Mouse (Mus musculus) hindbrain, embryonic 10.5 days (tissue): ENCODE measurements around the gene Pdlim1. TPM values are rescaled to one million over a fixed set of nuclear protein-coding genes. Genes with fewer than 3 reads are reported as not detected.

Experiments used
- DNase-seq: peaks from one replicate; pipeline ENCODE4 v3.0.0-alpha.2; 2017; ENCODE audit warnings: low spot score
- H3K27ac ChIP-seq: fragments of 300-500 bp; sonication (generic); 2 replicates; pipeline ENCODE4 v1.5.1; 2016; ENCODE audit warnings: mild to moderate bottlenecking, moderate library complexity
- H3K27me3 ChIP-seq: fragments of 300-500 bp; sonication (generic); 2 replicates; pipeline ENCODE4 v1.6.1; 2016; ENCODE audit warnings: mild to moderate bottlenecking; ENCODE audit not compliant: poor library complexity, insufficient read depth, severe bottlenecking
- H3K36me3 ChIP-seq: fragments of 300-500 bp; sonication (generic); 2 replicates; pipeline ENCODE4 v1.6.1; 2016; ENCODE audit warnings: mild to moderate bottlenecking, moderate library complexity
- H3K4me1 ChIP-seq: fragments of 300-500 bp; sonication (generic); replicated peaks from 2 replicates; pipeline ENCODE4 v1.6.1; 2016; ENCODE audit warnings: mild to moderate bottlenecking
- H3K4me3 ChIP-seq: fragments of 300-500 bp; sonication (generic); 2 replicates; pipeline ENCODE4 v1.5.1; 2016; ENCODE audit warnings: mild to moderate bottlenecking, moderate library complexity
- H3K9me3 ChIP-seq: fragments of 300-500 bp; sonication (generic); 2 replicates; pipeline ENCODE4 v1.6.1; 2016; ENCODE audit warnings: mild to moderate bottlenecking, moderate library complexity
- WGBS: fragments of 180-500 bp; shearing (Covaris S2); methylation state at CpG from one replicate; pipeline ENCODE4 v1.1.7; 2016; 5-methylcytosine and 5-hydroxymethylcytosine counted together
- polyA plus RNA-seq: library from polyadenylated mRNA; unstranded; fragments of >200 nt; fragmentation: Nextera tagmentation; extraction: Ambion mirVana; gene quantifications from 2 replicates; pipeline ENCODE4 v1.2.1, GENCODE M21; 2016

Gene Pdlim1
- polyA plus RNA-seq, 1 experiment from 2014 or later: 105 TPM

DNA sequence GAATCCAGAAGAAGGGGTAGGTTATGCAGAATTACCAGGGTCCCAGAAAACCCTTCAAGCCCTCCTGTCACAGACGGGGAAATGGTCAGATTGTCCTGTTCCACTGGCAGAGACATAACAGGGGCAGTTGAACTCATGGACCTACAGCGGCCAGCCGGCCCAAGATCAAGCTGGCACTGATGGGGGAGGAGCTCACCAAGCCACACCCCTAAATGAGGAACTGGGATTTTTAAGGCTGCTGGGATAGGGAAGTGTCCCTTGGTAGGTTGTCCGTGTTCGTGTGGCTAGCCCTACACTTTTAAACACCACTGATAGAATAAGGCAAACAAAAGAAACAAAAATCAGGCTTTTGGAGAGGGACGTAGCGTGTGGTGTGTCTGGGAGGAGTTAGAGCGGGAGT lies 5.9 kb upstream of the Pdlim1 start:
- no peak overlapping the region for H3K27ac ChIP-seq
- H3K4me1 ChIP-seq: peaks cover 8% of the 10 kb centered on the region; the same call in 1 of the 2 replicates
- no peak overlapping the region for H3K4me3 ChIP-seq
- 91% methylated on average over 8 of the region's 8 CpGs for WGBS
- H3K9me3 ChIP-seq: peaks cover 7% of the 10 kb centered on the region; the same call in 1 of the 2 replicates
- DNase-seq: no peak
- no peaks in the 10 kb centered on the region for H3K36me3 ChIP-seq
- H3K27me3 ChIP-seq: peaks cover 5% of the 10 kb centered on the region

DNA sequence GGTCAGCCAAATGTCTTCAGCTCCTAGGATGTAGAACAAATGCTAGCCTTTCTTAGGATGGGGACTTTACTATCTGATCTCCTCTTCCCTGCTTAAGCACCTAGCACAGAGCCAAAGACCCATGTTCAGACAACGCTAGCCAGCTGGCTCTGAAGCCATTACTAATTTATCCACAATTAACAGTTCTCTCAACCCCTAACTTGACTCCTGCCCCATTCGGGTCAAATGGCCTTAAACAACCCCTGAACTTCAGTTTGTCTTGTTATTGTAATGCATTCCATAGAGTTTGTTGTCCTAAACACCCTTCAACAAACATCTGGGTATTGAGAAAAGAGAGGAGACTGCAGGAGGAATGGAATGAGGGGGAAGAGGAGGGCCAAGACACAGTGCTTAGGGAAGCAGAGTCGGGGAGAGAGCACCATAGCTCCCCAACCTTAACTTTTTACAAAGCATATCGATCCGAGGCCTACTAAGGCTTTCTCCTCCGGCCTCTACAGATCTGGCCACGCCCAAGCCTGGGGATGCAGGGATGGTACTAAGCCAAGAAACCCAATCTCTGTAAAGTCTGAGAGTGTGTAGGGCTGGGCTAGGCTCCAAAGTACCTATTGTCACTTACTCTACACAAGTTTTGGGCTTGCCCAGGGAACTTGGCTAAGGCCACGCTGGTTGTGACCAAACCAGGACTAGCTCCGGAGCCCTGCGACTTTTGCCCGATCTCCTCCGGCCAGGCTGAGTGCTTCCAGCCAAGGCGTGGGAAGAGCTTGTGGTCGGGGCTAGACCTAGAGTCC lies 4.0 kb upstream of the Pdlim1 start:
- Histone ChIP-seq H3K36me3 (no peaks in the 10 kb centered on the region), H3K27ac (no peak overlapping the region), H3K4me3 (no peak overlapping the region), H3K27me3 (peaks cover 24% of the 10 kb centered on the region), H3K9me3 (no peaks in the 10 kb centered on the region), H3K4me1 (peaks cover 25% of the 10 kb centered on the region)
- WGBS: 87% methylated on average over 14 of the region's 14 CpGs
- no peak for DNase-seq

DNA sequence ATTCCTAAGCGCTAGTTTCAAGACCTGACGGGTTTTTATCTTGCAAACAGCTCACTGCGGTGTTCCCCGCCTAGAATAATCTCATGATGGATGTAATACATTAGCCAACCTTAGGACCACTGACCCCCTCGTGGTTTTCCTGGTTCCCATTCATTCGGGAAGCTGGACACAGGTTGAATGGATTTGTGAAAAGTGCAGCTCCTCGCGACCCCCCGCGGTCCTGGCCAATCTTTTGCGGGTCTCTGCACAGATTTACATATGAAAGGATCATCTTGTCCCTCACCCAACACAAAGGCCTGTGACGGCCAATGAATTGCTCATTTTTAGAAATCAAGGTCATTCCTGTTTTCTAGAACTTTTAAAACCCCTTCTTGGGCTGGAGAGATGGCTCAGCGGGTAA lies 1.0 kb upstream of the Pdlim1 start:
- Histone ChIP-seq H3K27ac (no peak overlapping the region), H3K4me1 (peaks cover 30% of the 10 kb centered on the region), H3K36me3 (no peaks in the 10 kb centered on the region), H3K9me3 (no peaks in the 10 kb centered on the region), H3K4me3 (no peak overlapping the region), H3K27me3 (peaks cover 47% of the 10 kb centered on the region)
- peak; percentile 37 for DNase-seq
- WGBS: 21% methylated on average over 13 of the region's 13 CpGs

DNA sequence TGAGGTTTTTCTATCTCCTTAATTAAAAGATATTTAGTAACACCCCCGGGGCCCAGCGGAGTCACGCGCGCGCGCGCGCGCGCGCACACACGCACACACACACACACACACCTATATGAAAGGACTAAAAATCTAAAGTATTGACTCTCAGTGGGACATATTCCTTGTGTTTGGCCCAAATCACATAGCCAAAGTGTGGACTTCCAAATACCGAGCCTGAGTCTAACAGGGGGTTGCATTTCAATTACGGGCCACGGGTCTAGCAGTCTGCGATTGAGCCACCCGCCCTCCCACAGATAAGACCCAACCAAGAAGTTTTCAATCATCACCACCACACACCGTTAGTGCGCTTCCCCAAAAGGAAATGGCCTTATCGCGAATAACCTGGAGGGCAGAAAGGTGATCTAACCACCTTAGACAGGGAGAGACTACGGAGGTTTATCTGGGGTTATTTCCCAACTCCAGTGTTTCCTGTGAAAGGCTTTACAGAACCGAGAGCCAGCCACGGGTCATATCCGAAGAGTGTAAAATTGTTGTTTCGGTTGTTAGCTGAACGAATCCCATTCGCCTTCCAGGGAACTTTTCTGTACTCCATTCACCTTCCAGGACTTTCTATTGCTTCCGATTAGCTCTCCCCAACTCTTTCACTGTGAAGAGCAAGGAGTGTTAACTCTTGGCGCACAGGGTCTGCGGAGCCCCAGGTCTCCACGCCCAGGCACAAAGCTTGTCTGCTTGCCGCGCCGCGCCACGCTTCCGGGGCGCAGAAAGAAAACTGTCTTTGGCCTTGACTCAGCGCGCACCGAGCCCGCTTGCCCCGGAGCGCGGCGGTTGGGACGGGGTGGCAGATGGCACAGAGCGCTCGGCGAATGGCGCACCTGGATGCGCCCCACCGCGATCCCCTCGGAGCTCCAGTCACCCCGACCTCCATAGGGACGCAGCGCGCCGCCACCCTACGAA lies 1.0 kb downstream of the Pdlim1 start:
- peaks cover 47% of the 10 kb centered on the region for H3K27me3 ChIP-seq
- peak overlapping the region; percentile 85 for H3K27ac ChIP-seq
- H3K9me3 ChIP-seq: no peaks in the 10 kb centered on the region
- peak; percentile 33 for DNase-seq
- H3K36me3 ChIP-seq: no peaks in the 10 kb centered on the region
- peaks cover 30% of the 10 kb centered on the region for H3K4me1 ChIP-seq
- peak overlapping the region; percentile 65 for H3K4me3 ChIP-seq
- 8% methylated on average over 63 of the region's 63 CpGs for WGBS

DNA sequence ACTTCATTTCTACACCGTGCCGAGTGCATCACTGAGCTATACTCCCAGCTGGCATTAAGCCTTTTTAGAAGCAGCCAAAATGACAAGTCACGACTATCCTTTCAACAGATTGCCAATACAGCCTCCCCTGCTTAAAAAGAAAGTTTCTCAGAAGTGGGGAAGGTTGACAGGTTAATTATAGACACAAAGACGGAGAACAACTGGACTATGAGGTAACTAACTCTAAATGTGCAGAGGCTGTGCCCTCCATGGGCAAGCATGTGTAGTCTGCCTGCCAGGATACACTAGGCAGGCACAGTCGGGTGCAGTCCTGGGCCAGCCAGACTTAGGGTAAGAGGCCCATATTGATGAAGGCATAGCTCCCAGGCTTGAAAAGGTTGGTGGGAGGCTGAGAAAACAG lies 2.1 kb downstream of the Pdlim1 start:
- peaks cover 47% of the 10 kb centered on the region for H3K27me3 ChIP-seq
- H3K36me3 ChIP-seq: no peaks in the 10 kb centered on the region
- 71% methylated on average over 5 of the region's 5 CpGs for WGBS
- H3K4me1 ChIP-seq: peaks cover 30% of the 10 kb centered on the region
- no peaks in the 10 kb centered on the region for H3K9me3 ChIP-seq
- no peak overlapping the region for H3K27ac ChIP-seq
- H3K4me3 ChIP-seq: no peak overlapping the region
- no peak for DNase-seq

DNA sequence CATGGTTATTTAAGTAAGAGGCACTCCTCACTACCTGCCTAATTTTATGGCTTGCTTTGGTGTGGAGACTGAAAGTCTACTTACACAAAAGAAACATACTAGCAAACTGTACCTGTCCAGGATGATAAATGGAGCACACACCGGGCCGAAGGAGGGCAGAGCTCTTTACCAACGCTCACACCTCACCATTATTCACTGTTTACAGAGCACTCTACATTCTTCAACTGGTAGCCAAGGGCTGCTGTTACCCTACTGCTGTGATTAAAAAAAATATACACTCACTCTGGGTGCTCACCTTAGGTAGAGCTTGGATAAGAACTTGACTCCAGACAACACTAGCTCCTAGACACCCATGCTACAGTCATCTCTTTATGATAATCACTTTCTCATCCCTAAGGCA lies 3.1 kb downstream of the Pdlim1 start:
- no peak for DNase-seq
- no peaks in the 10 kb centered on the region for H3K36me3 ChIP-seq
- H3K4me3 ChIP-seq: no peak overlapping the region
- no peaks in the 10 kb centered on the region for H3K9me3 ChIP-seq
- WGBS: 85% methylated on average over 3 of the region's 3 CpGs
- peaks cover 30% of the 10 kb centered on the region for H3K4me1 ChIP-seq
- no peak overlapping the region for H3K27ac ChIP-seq
- H3K27me3 ChIP-seq: peaks cover 47% of the 10 kb centered on the region

DNA sequence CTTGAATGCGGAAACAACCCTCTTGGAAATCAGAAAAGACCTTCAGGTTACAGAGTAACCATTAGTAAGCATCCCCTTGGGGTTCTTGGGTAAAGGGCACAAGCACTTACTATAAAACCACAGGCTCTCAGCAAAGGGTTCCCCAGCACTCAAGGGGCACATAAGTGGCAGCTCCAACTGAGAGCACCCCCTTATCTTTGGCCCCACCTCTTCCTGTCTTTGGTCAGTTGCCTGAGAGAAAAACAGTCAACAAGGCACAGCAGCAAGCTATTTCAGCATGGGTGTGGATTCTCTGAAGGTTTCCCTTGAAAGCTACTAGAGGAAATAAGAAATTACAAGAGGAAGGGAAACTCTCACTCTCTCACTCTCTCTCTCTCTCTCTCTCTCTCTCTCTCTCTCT lies 4.3 kb downstream of the Pdlim1 start:
- Histone ChIP-seq H3K27me3 (peaks cover 41% of the 10 kb centered on the region), H3K27ac (no peak overlapping the region), H3K4me3 (no peak overlapping the region), H3K9me3 (no peaks in the 10 kb centered on the region), H3K4me1 (peaks cover 20% of the 10 kb centered on the region), H3K36me3 (no peaks in the 10 kb centered on the region)
- WGBS: 87% methylated on average over 1 of the region's 1 CpGs
- DNase-seq: no peak

DNA sequence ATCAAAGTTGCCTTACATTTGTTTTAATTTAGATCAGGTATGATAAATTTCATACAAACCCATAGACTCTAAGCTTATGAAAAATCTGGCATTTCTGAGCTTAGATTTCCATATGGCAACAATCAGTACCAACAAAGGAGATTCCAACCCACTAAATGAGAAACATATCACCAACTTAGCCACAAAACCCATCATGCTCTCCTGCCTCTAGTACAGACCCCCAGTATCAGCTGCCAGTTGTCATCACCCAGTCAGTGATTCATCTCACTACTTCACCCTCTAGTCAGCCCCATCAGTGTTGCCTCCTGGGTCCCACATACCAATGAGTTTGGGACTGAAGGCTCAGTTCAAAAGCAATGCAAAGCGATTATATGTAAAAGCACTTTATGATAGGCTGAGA lies 12.2 kb downstream of the Pdlim1 start:
- H3K27ac ChIP-seq: no peak overlapping the region
- WGBS: 94% methylated on average over 1 of the region's 1 CpGs
- H3K4me1 ChIP-seq: peaks cover 4% of the 10 kb centered on the region; the same call in 1 of the 2 replicates
- DNase-seq: no peak
- H3K27me3 ChIP-seq: no peaks in the 10 kb centered on the region
- no peak overlapping the region for H3K4me3 ChIP-seq
- H3K36me3 ChIP-seq: no peaks in the 10 kb centered on the region
- H3K9me3 ChIP-seq: no peaks in the 10 kb centered on the region

DNA sequence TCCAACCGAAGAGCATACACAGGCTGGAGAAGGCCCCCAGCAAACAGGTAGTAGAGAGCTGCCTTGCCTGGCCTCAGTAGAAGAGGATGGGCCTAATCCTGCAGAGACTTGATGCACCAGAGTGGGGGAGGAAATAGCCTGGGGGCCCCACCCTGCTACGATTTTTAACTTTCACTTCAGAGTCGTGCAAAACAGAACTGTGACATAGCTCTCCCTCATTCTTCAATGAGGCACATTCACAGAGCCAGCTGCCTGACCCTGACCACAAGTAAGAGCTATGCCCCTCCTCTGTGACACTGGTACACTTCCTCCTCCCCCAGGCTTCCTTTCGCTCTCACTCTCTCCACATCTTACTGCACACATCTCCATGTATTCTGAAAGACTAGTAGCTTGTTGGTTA lies 14.2 kb downstream of the Pdlim1 start:
- H3K27ac ChIP-seq: no peak overlapping the region
- H3K4me3 ChIP-seq: no peak overlapping the region
- H3K27me3 ChIP-seq: no peaks in the 10 kb centered on the region
- H3K9me3 ChIP-seq: no peaks in the 10 kb centered on the region
- peaks cover 11% of the 10 kb centered on the region for H3K4me1 ChIP-seq
- no peaks in the 10 kb centered on the region for H3K36me3 ChIP-seq
- 66% methylated on average over 4 of the region's 4 CpGs for WGBS
- DNase-seq: no peak

DNA sequence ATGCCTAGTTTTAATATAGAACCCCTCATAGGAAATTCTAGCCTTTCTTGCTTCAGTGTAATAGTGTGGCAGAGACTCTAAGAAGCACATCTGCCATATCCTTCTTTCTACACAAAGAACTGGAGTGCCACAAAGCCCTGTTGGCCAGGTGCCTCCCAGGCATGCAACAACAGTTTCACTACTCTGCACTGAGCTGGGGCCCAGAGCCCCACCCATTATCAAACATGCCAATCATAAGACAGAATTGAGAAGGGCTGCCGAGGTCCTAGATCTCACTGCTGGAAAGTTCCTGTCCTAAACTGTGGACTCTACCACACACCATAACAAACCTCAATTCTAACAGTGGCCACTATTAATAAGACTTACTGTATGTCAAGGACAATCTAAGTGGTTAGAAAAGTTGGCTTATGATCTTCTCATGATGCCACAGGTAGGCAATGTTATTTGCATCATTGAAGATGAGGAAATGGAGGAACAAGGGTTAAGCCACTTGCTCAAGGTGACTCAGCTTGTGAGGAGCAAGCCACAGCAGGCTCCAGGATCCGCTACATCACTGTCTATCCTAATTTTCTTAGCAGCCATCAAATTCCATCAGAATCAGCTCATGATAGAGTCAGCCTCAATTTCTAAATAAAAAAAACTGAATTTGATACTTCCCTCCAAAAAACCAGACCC lies 15.1 kb downstream of the Pdlim1 start:
- H3K27ac ChIP-seq: no peak overlapping the region
- H3K4me1 ChIP-seq: peaks cover 11% of the 10 kb centered on the region
- no peaks in the 10 kb centered on the region for H3K27me3 ChIP-seq
- no peaks in the 10 kb centered on the region for H3K36me3 ChIP-seq
- H3K4me3 ChIP-seq: no peak overlapping the region
- no peak for DNase-seq
- WGBS: 79% methylated on average over 2 of the region's 2 CpGs
- H3K9me3 ChIP-seq: no peaks in the 10 kb centered on the region

DNA sequence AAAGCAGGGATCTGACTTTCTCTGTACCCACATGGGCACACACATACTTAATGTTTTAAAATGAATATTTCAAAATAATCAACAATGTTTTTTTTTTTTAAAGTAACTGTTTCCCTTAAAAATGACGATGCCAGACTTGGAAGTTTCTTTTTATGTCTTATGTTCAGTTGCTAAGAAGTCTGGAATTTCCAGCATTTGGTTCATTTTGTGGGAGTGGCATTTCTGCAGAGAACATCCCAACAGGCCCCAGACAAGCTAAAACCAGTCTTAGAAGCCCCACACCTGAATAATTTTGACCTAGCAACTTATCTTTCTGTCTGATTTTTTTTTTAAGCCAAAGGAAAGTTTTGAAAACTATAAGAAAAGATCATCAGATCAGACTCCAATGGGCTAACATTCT lies 16.1 kb downstream of the Pdlim1 start:
- H3K4me1 ChIP-seq: peaks cover 11% of the 10 kb centered on the region
- WGBS: 88% methylated on average over 1 of the region's 1 CpGs
- H3K27ac ChIP-seq: no peak overlapping the region
- H3K4me3 ChIP-seq: no peak overlapping the region
- DNase-seq: no peak
- no peaks in the 10 kb centered on the region for H3K27me3 ChIP-seq
- no peaks in the 10 kb centered on the region for H3K36me3 ChIP-seq
- H3K9me3 ChIP-seq: no peaks in the 10 kb centered on the region

DNA sequence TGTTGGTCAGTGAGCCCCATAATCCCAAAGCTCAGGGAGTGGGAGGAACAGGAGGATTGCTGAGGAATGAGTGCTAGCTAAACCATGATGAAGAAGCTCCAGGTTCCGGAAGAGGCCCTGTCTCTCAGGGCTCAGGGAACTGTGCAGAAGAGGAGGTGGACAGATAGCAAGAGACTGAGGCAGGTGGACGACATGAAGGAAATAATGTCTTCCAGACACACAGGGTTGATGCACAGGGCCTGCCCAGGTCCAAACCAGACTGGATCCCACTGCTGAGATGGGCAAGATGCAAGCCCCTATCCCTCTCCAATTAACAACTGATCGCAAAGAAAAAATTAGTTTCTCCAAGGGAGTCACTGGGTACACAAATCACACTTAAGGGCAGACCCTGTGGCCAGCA lies 16.9 kb downstream of the Pdlim1 start:
- 86% methylated on average over 3 of the region's 3 CpGs for WGBS

More for the DNA sequence above, 16.9 kb downstream of the Pdlim1 start:
- DNase-seq: no peak
- H3K4me1 ChIP-seq: peaks cover 11% of the 10 kb centered on the region
- H3K27me3 ChIP-seq: no peaks in the 10 kb centered on the region
- H3K9me3 ChIP-seq: no peaks in the 10 kb centered on the region
- H3K4me3 ChIP-seq: no peak overlapping the region
- H3K27ac ChIP-seq: no peak overlapping the region
- no peaks in the 10 kb centered on the region for H3K36me3 ChIP-seq
